Mouse (Mus musculus): Measurements from ENCODE around the gene Col7a1. TPM values are rescaled to one million over a fixed set of nuclear protein-coding genes. Genes with fewer than 3 reads are reported as not detected.

The Col7a1 gene
- total and polyA plus RNA-seq, 2 experiments from 2014 or later, result 1.5 to 4.5 TPM

DNA sequence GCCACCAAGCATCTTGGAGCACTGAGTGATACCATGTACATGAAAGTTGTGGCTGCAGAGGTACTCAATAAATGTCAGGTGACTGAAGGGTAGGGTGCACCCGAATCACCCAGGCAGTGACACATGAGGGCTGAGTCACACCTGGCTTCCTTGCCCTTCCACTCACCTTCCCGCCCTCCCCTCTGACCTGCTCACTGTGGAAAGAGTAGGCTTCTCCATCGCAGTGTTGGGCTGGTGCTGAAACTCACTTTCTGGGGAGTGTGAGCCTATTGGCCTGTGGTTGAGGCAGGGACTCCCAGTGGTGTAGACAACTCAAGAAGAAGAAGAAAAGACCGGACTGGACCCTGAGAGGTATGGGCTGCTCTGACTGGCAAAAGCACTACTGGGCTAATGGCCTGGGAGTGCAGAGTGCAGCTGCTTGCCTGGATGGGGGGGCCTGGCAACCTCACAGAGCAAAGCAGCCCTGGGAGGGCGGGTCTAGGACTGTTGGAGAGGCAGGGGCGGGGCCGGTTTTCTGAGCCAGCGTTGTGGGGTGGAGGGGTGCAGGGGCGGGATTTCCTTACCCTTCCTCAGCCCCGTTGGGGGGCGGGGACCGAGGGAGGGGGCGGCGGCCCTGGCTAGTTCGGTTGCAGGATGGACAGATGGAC, 34.4 kb downstream of the Col7a1 start:
- no peak overlapping the region for H3K27ac ChIP-seq (ENCODE audit: low read depth, low read length)
- H3K4me1 ChIP-seq (ENCODE audit: insufficient read depth, low read length), result peaks cover 6% of the 10 kb centered on the region; the same call in 1 of the 2 replicates
- H3K27me3 ChIP-seq (ENCODE audit: insufficient read depth, low read length), result no peaks in the 10 kb centered on the region
- no peak overlapping the region for H3K9ac ChIP-seq (replicated peaks; ENCODE audit: low read length, poor library complexity, severe bottlenecking)
- no peak overlapping the region for H3K4me3 ChIP-seq (ENCODE audit: low read depth, low read length)
- no peaks in the 10 kb centered on the region for H3K9me3 ChIP-seq (ENCODE audit: low read length)
- DNase-seq (ENCODE audit: low spot score) (no peak), ATAC-seq (ENCODE audit: low FRiP score) (no peak)
- H3K36me3 ChIP-seq (ENCODE audit: insufficient read depth, low read length), result no peaks in the 10 kb centered on the region
- WGBS, result 23% methylated on average over 14 of the region's 15 CpGs
- no peak overlapping the region for H3K4me2 ChIP-seq (ENCODE audit: low read depth, low read length, poor library complexity, severe bottlenecking)
- TF ChIP-seq CTCF (IDR thresholded peaks at IDR 0.05), result no peak

DNA sequence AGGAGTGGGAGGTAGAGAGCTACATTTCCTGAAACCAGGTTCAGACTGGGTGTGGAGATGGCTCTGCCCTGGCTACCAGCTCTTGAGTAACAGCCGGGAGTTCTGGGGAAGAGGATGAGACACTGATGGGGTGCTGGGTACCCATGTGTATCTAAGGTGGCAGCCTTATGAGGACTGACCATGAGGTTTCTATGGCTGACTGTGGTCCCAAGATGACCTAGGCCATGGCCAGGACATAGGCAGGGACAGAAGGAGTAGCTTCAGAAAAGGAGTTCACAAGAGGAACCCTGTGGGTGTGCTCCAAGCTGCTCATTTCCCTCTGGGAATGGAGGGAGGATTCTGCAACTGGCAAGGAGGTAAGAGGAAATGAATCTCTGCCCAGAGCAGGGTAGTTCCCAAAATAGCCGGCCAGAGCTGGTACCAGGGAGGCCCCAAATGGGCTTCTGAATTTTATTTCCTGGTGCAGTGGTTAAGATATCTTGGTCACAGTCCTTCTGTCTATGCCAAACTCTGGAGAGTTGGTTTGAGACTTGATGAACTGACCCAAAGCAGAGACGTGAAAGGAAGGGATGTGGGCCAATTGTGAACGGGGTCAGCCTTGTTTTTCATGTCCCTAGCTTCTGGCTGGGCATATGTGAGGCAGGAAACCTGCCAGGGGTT, 36.5 kb downstream of the Col7a1 start:
- DNase-seq (ENCODE audit: low spot score), result no peak
- 79% methylated on average over 4 of the region's 4 CpGs for WGBS
- no peak for TF ChIP-seq CTCF (IDR thresholded peaks at IDR 0.05)
- H3K4me2 ChIP-seq (ENCODE audit: low read depth, low read length, poor library complexity, severe bottlenecking), result no peak overlapping the region
- no peak for ATAC-seq (ENCODE audit: low FRiP score)
- no peaks in the 10 kb centered on the region for H3K27me3 ChIP-seq (ENCODE audit: insufficient read depth, low read length)
- H3K4me3 ChIP-seq (ENCODE audit: low read depth, low read length), result no peak overlapping the region
- H3K4me1 ChIP-seq (ENCODE audit: insufficient read depth, low read length), result peaks cover 6% of the 10 kb centered on the region; the same call in 1 of the 2 replicates
- no peaks in the 10 kb centered on the region for H3K9me3 ChIP-seq (ENCODE audit: low read length)
- H3K36me3 ChIP-seq (ENCODE audit: insufficient read depth, low read length), result no peaks in the 10 kb centered on the region
- no peak overlapping the region for H3K27ac ChIP-seq (ENCODE audit: low read depth, low read length)
- H3K9ac ChIP-seq (replicated peaks; ENCODE audit: low read length, poor library complexity, severe bottlenecking), result no peak overlapping the region

DNA sequence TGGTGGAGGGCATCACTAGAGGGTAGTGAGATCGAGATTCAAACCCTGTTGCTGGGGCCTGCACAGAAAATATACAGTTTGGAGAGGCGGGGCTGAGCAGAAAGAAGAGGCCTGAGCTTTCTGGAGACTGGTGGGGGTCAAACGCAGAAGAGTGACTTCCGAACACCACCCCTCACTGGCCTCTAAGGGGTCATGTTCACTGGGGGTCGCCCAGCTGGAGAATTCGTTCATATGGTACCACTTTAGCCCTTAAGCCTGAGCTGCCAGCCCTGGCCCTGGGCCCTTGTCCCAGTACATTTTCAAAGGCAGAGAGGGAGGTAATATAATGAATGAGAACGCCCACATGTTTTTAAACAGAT, 37.1 kb downstream of the Col7a1 start:
- peak overlapping the region; percentile 72; the same call in 1 of the 2 replicates for H3K27ac ChIP-seq (ENCODE audit: low read depth, low read length)
- H3K27me3 ChIP-seq (ENCODE audit: insufficient read depth, low read length), result no peaks in the 10 kb centered on the region
- no peak overlapping the region for H3K9ac ChIP-seq (replicated peaks; ENCODE audit: low read length, poor library complexity, severe bottlenecking)
- peaks cover 6% of the 10 kb centered on the region; the same call in 1 of the 2 replicates for H3K4me1 ChIP-seq (ENCODE audit: insufficient read depth, low read length)
- H3K36me3 ChIP-seq (ENCODE audit: insufficient read depth, low read length), result no peaks in the 10 kb centered on the region
- H3K4me3 ChIP-seq (ENCODE audit: low read depth, low read length), result no peak overlapping the region
- no peak for DNase-seq (ENCODE audit: low spot score)
- H3K9me3 ChIP-seq (ENCODE audit: low read length), result no peaks in the 10 kb centered on the region
- 76% methylated on average over 7 of the region's 7 CpGs for WGBS
- no peak overlapping the region for H3K4me2 ChIP-seq (ENCODE audit: low read depth, low read length, poor library complexity, severe bottlenecking)
- no peak for TF ChIP-seq CTCF (IDR thresholded peaks at IDR 0.05)
- no peak for ATAC-seq (ENCODE audit: low FRiP score)

- H3K27ac ChIP-seq (ENCODE audit: low read depth, low read length), result peak within 1 kb of the TSS; percentile 74
- peaks cover 6% of the 10 kb centered on the region; the same call in 1 of the 2 replicates for H3K4me1 ChIP-seq (ENCODE audit: insufficient read depth, low read length)
- ATAC-seq (ENCODE audit: low FRiP score), result peak; percentile 95
- peak within 1 kb of the TSS; percentile 70 for H3K9ac ChIP-seq (replicated peaks; ENCODE audit: low read length, poor library complexity, severe bottlenecking)
- WGBS, result under 1% methylated on average over 31 of the region's 31 CpGs
- no peaks in the 10 kb centered on the region for H3K9me3 ChIP-seq (ENCODE audit: low read length)
- H3K4me3 ChIP-seq (ENCODE audit: low read depth, low read length), result peak within 1 kb of the TSS; percentile 58
- H3K36me3 ChIP-seq (ENCODE audit: insufficient read depth, low read length), result no peaks in the 10 kb centered on the region
- DNase-seq (ENCODE audit: low spot score), result peak; percentile 100
- H3K4me2 ChIP-seq (ENCODE audit: low read depth, low read length, poor library complexity, severe bottlenecking), result peak within 1 kb of the TSS; percentile 83
- TF ChIP-seq CTCF (IDR thresholded peaks at IDR 0.05), result no peak
- no peaks in the 10 kb centered on the region for H3K27me3 ChIP-seq (ENCODE audit: insufficient read depth, low read length)
Observed at GRCm38 (mm10) chr9:108991428-108992084, 38.2 kb downstream of the Col7a1 start, which contains the start of gene Pfkfb4. TSS of gene Pfkfb4 (plus strand) at chr9:108991778.

DNA sequence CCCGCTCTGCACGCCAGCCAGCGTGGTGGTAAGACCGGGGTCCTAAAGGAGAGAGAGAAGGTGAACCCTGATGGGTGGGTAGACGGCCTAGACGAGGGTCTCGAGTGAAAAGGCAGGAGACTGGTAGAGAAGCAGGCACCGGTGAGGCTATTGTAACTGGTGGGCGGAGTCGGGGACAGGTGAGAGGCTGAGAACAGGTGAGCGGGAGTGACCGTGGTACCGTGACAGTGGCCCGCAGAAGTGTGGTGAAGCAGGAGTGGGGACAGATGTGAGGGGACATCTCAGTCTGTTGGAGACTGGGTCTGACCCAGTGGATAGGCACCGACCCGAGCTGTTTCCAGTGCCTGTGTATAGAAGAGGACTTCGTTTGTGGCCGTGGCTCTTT, 38.7 kb downstream of the Col7a1 start:
- TF ChIP-seq CTCF (IDR thresholded peaks at IDR 0.05), result no peak
- 6% methylated on average over 18 of the region's 18 CpGs for WGBS
- no peaks in the 10 kb centered on the region for H3K27me3 ChIP-seq (ENCODE audit: insufficient read depth, low read length)
- H3K36me3 ChIP-seq (ENCODE audit: insufficient read depth, low read length), result no peaks in the 10 kb centered on the region
- H3K4me2 ChIP-seq (ENCODE audit: low read depth, low read length, poor library complexity, severe bottlenecking), result peak overlapping the region; percentile 83
- H3K4me3 ChIP-seq (ENCODE audit: low read depth, low read length), result peak overlapping the region; percentile 58
- H3K27ac ChIP-seq (ENCODE audit: low read depth, low read length), result peak overlapping the region; percentile 74
- no peaks in the 10 kb centered on the region for H3K9me3 ChIP-seq (ENCODE audit: low read length)
- no peak for DNase-seq (ENCODE audit: low spot score)
- H3K9ac ChIP-seq (replicated peaks; ENCODE audit: low read length, poor library complexity, severe bottlenecking), result peak overlapping the region; percentile 70
- no peak for ATAC-seq (ENCODE audit: low FRiP score)
- H3K4me1 ChIP-seq (ENCODE audit: insufficient read depth, low read length), result peaks cover 6% of the 10 kb centered on the region; the same call in 1 of the 2 replicates
